Mouse (Mus musculus): ENCODE data around the gene Tysnd1.

Gene Tysnd1

GRCm38 (mm10) chr10:61694870-61695670, at the start of gene Tysnd1:
TSS of gene Tysnd1 (plus strand) at chr10:61695514.
- peak; percentile 92 for DNase-seq (ENCODE audit: extremely low spot score)

GRCm38 (mm10) chr10:61646557-61646956, 48.8 kb upstream of the Tysnd1 start:
- DNase-seq (ENCODE audit: extremely low spot score) = no peak

GRCm38 (mm10) chr10:61647790-61648736, 47.3 kb upstream of the Tysnd1 start, which contains the start of gene Ppa1:
TSS of gene Ppa1 (plus strand) at chr10:61648552.
- peak; percentile 93 for DNase-seq (ENCODE audit: extremely low spot score)

GRCm38 (mm10) chr10:61648737-61649645, 46.3 kb upstream of the Tysnd1 start:
- DNase-seq (ENCODE audit: extremely low spot score) = no peak

- no peak for DNase-seq (ENCODE audit: extremely low spot score)
Measured at GRCm38 (mm10) chr10:61654105-61654504, 41.2 kb upstream of the Tysnd1 start.

GRCm38 (mm10) chr10:61654691-61655090, 40.6 kb upstream of the Tysnd1 start:
- DNase-seq (ENCODE audit: extremely low spot score) = no peak

GRCm38 (mm10) chr10:61655188-61655587, 40.1 kb upstream of the Tysnd1 start:
- no peak for DNase-seq (ENCODE audit: extremely low spot score)

- DNase-seq (ENCODE audit: extremely low spot score) = no peak
Measured at GRCm38 (mm10) chr10:61656928-61657882, 38.1 kb upstream of the Tysnd1 start.

GRCm38 (mm10) chr10:61657985-61658384, 37.3 kb upstream of the Tysnd1 start:
- peak; percentile 41 for DNase-seq (ENCODE audit: extremely low spot score)

GRCm38 (mm10) chr10:61661887-61662286, 33.4 kb upstream of the Tysnd1 start:
- DNase-seq (ENCODE audit: extremely low spot score) = no peak

GRCm38 (mm10) chr10:61662391-61662988, 32.8 kb upstream of the Tysnd1 start:
- DNase-seq (ENCODE audit: extremely low spot score) = no peak

- DNase-seq (ENCODE audit: extremely low spot score) = no peak
Measured at GRCm38 (mm10) chr10:61665111-61665510, 30.2 kb upstream of the Tysnd1 start.

- no peak for DNase-seq (ENCODE audit: extremely low spot score)
Measured at GRCm38 (mm10) chr10:61665651-61666050, 29.7 kb upstream of the Tysnd1 start.

- no peak for DNase-seq (ENCODE audit: extremely low spot score)
Measured at GRCm38 (mm10) chr10:61669289-61669688, 26.0 kb upstream of the Tysnd1 start.

GRCm38 (mm10) chr10:61669896-61670295, 25.4 kb upstream of the Tysnd1 start:
- no peak for DNase-seq (ENCODE audit: extremely low spot score)

- no peak for DNase-seq (ENCODE audit: extremely low spot score)
Measured at GRCm38 (mm10) chr10:61670758-61671157, 24.6 kb upstream of the Tysnd1 start.

GRCm38 (mm10) chr10:61675935-61676334, 19.4 kb upstream of the Tysnd1 start:
- DNase-seq (ENCODE audit: extremely low spot score) = no peak

GRCm38 (mm10) chr10:61679545-61679944, 15.8 kb upstream of the Tysnd1 start:
- no peak for DNase-seq (ENCODE audit: extremely low spot score)

GRCm38 (mm10) chr10:61680015-61680913, 15.1 kb upstream of the Tysnd1 start, which contains the start of gene Sar1a:
TSS of gene Sar1a (plus strand) at chr10:61680299.
- peak; percentile 98 for DNase-seq (ENCODE audit: extremely low spot score)
